Mouse (Mus musculus): ENCODE results near the gene Upp2.

Upp2 gene

GRCm38 (mm10) chr2:58758081-58758480 lies 191.0 kb downstream of the Upp2 start:
- DNase-seq (ENCODE audit: extremely low spot score), result no peak

- DNase-seq (ENCODE audit: extremely low spot score), result no peak
Measured at GRCm38 (mm10) chr2:58759676-58760075, 192.6 kb downstream of the Upp2 start.

GRCm38 (mm10) chr2:58765141-58765540 lies 198.0 kb downstream of the Upp2 start:
- DNase-seq (ENCODE audit: extremely low spot score), result no peak

- DNase-seq (ENCODE audit: extremely low spot score), result no peak
Measured at GRCm38 (mm10) chr2:58773833-58774232, 206.7 kb downstream of the Upp2 start.

- DNase-seq (ENCODE audit: extremely low spot score), result no peak
Measured at GRCm38 (mm10) chr2:58778986-58779495, 211.9 kb downstream of the Upp2 start.

GRCm38 (mm10) chr2:58783526-58783925 lies 216.4 kb downstream of the Upp2 start:
- DNase-seq (ENCODE audit: extremely low spot score), result no peak

- DNase-seq (ENCODE audit: extremely low spot score), result no peak
Measured at GRCm38 (mm10) chr2:58786177-58786576, 219.1 kb downstream of the Upp2 start.

GRCm38 (mm10) chr2:58786681-58787080 lies 219.6 kb downstream of the Upp2 start:
- DNase-seq (ENCODE audit: extremely low spot score), result no peak

- DNase-seq (ENCODE audit: extremely low spot score), result no peak
Measured at GRCm38 (mm10) chr2:58787360-58787759, 220.3 kb downstream of the Upp2 start.

- no peak for DNase-seq (ENCODE audit: extremely low spot score)
Measured at GRCm38 (mm10) chr2:58789934-58790333, 222.8 kb downstream of the Upp2 start.

GRCm38 (mm10) chr2:58790361-58790760 lies 223.3 kb downstream of the Upp2 start:
- no peak for DNase-seq (ENCODE audit: extremely low spot score)

GRCm38 (mm10) chr2:58794489-58794888 lies 227.4 kb downstream of the Upp2 start:
- DNase-seq (ENCODE audit: extremely low spot score), result no peak

- no peak for DNase-seq (ENCODE audit: extremely low spot score)
Measured at GRCm38 (mm10) chr2:58795432-58795831, 228.3 kb downstream of the Upp2 start.

- DNase-seq (ENCODE audit: extremely low spot score), result peak; percentile 14
Measured at GRCm38 (mm10) chr2:58797506-58797905, 230.4 kb downstream of the Upp2 start.

GRCm38 (mm10) chr2:58799126-58799525 lies 232.0 kb downstream of the Upp2 start:
- no peak for DNase-seq (ENCODE audit: extremely low spot score)

- DNase-seq (ENCODE audit: extremely low spot score), result no peak
Measured at GRCm38 (mm10) chr2:58799623-58800022, 232.5 kb downstream of the Upp2 start.

GRCm38 (mm10) chr2:58812941-58813340 lies 245.8 kb downstream of the Upp2 start:
- no peak for DNase-seq (ENCODE audit: extremely low spot score)

- no peak for DNase-seq (ENCODE audit: extremely low spot score)
Measured at GRCm38 (mm10) chr2:58828910-58829600, 262.0 kb downstream of the Upp2 start.

GRCm38 (mm10) chr2:58829981-58830742 lies 263.1 kb downstream of the Upp2 start:
- no peak for DNase-seq (ENCODE audit: extremely low spot score)

GRCm38 (mm10) chr2:58832253-58832980 lies 265.3 kb downstream of the Upp2 start:
- no peak for DNase-seq (ENCODE audit: extremely low spot score)

GRCm38 (mm10) chr2:58841021-58841420 lies 273.9 kb downstream of the Upp2 start:
- DNase-seq (ENCODE audit: extremely low spot score), result no peak

- no peak for DNase-seq (ENCODE audit: extremely low spot score)
Measured at GRCm38 (mm10) chr2:58842443-58842842, 275.3 kb downstream of the Upp2 start.

All from embryo, embryonic 9.5 days (tissue).